Mouse (Mus musculus) neural tube, embryonic 11.5 days (tissue): ENCODE data around the gene Cdh23. TPM values are rescaled to one million over a fixed set of nuclear protein-coding genes. Genes with fewer than 3 reads are reported as not detected.

ENCODE experiments used
- ATAC-seq: fragments of 200-750 bp; cut with Nextera tagmentation; 2 replicates; pipeline ENCODE4 v1.8.0; 2017; ENCODE audit warnings: moderate number of reproducible peaks, mild to moderate bottlenecking, moderate TSS enrichment, moderate library complexity; ENCODE audit not compliant: insufficient read depth, low FRiP score, low TSS enrichment
- DNase-seq: peaks from one replicate; pipeline ENCODE4 v3.0.0-alpha.2; 2015; ENCODE audit warnings: low spot score
- H3K27ac ChIP-seq: fragments of 300-500 bp; sonication (generic); 2 replicates; pipeline ENCODE4 v1.5.1; 2014; ENCODE audit warnings: low read depth, mild to moderate bottlenecking, low read length
- H3K27me3 ChIP-seq: fragments of 300-500 bp; sonication (generic); 2 replicates; pipeline ENCODE4 v1.6.1; 2014; ENCODE audit warnings: mild to moderate bottlenecking, low read length, mixed read lengths; ENCODE audit not compliant: control insufficient read depth, insufficient read depth
- H3K36me3 ChIP-seq: fragments of 300-500 bp; sonication (generic); 2 replicates; pipeline ENCODE4 v1.6.1; 2014; ENCODE audit warnings: mild to moderate bottlenecking, low read length, moderate library complexity, mixed read lengths; ENCODE audit not compliant: control insufficient read depth, insufficient read depth
- H3K4me1 ChIP-seq: fragments of 300-500 bp; sonication (generic); 2 replicates; pipeline ENCODE4 v1.6.1; 2014; ENCODE audit warnings: low read length, mixed read lengths; ENCODE audit not compliant: control insufficient read depth, insufficient read depth
- H3K4me2 ChIP-seq: fragments of 300-500 bp; sonication (generic); 2 replicates; pipeline ENCODE4 v1.6.1; 2014; ENCODE audit warnings: low read depth, mild to moderate bottlenecking, moderate library complexity
- H3K4me3 ChIP-seq: fragments of 300-500 bp; sonication (generic); 2 replicates; pipeline ENCODE4 v1.5.1; 2014; ENCODE audit warnings: low read depth, low read length
- H3K9ac ChIP-seq: fragments of 300-500 bp; sonication (generic); 2 replicates; pipeline ENCODE4 v1.6.1; 2014; ENCODE audit warnings: mild to moderate bottlenecking, low read length
- H3K9me3 ChIP-seq: fragments of 300-500 bp; sonication (generic); 2 replicates; pipeline ENCODE4 v1.6.1; 2016; ENCODE audit warnings: low read length; ENCODE audit not compliant: control insufficient read depth
- WGBS: fragments of 180-500 bp; shearing (Covaris S2); extraction: QIAGEN DNeasy Blood & Tissue Kit; methylation state at CpG from one replicate; pipeline ENCODE4 v1.1.7; 2014; 5-methylcytosine and 5-hydroxymethylcytosine counted together
- polyA plus RNA-seq: library from polyadenylated mRNA; unstranded; fragments of >200 nt; fragmentation: Nextera tagmentation; extraction: Ambion mirVana; gene quantifications from 2 replicates; pipeline ENCODE4 v1.2.1, GENCODE M21; 2014

Cdh23 gene
- polyA plus RNA-seq, 1 experiment from 2014 or later, result 0.50 TPM

- Histone ChIP-seq H3K27me3 (no peaks in the 10 kb centered on the region), H3K4me2 (no peak overlapping the region), H3K9ac (no peak overlapping the region), H3K9me3 (no peaks in the 10 kb centered on the region), H3K4me3 (no peak overlapping the region), H3K36me3 (no peaks in the 10 kb centered on the region), H3K4me1 (no peaks in the 10 kb centered on the region), H3K27ac (no peak overlapping the region)
- DNase-seq, result no peak
- 67% methylated on average over 4 of the region's 4 CpGs for WGBS
- no peak for ATAC-seq
These were observed 19.0 kb downstream of the Cdh23 start for GRCm38 (mm10) chr10:60677319-60677718.

- H3K36me3 ChIP-seq, result no peaks in the 10 kb centered on the region
- H3K4me3 ChIP-seq, result no peak overlapping the region
- DNase-seq, result no peak
- no peaks in the 10 kb centered on the region for H3K4me1 ChIP-seq
- H3K9me3 ChIP-seq, result no peaks in the 10 kb centered on the region
- no peaks in the 10 kb centered on the region for H3K27me3 ChIP-seq
- no peak for ATAC-seq
- no peak overlapping the region for H3K9ac ChIP-seq
- 81% methylated on average over 8 of the region's 8 CpGs for WGBS
- no peak overlapping the region for H3K27ac ChIP-seq
- H3K4me2 ChIP-seq, result no peak overlapping the region
These were observed 26.1 kb downstream of the Cdh23 start for GRCm38 (mm10) chr10:60670166-60670565.

- DNase-seq, result no peak
- no peak overlapping the region for H3K4me3 ChIP-seq
- 90% methylated on average over 3 of the region's 3 CpGs for WGBS
- no peaks in the 10 kb centered on the region for H3K4me1 ChIP-seq
- no peaks in the 10 kb centered on the region for H3K27me3 ChIP-seq
- H3K36me3 ChIP-seq, result no peaks in the 10 kb centered on the region
- no peak overlapping the region for H3K9ac ChIP-seq
- no peak overlapping the region for H3K27ac ChIP-seq
- no peaks in the 10 kb centered on the region for H3K9me3 ChIP-seq
- no peak for ATAC-seq
- no peak overlapping the region for H3K4me2 ChIP-seq
These were observed 27.7 kb downstream of the Cdh23 start for GRCm38 (mm10) chr10:60668591-60668990.

GRCm38 (mm10) chr10:60660986-60661385 is 35.3 kb downstream of the Cdh23 start:
- no peak overlapping the region for H3K4me2 ChIP-seq
- DNase-seq (no peak), ATAC-seq (no peak)
- H3K27ac ChIP-seq, result no peak overlapping the region
- no peaks in the 10 kb centered on the region for H3K36me3 ChIP-seq
- 77% methylated on average over 9 of the region's 9 CpGs for WGBS
- H3K9ac ChIP-seq, result no peak overlapping the region
- H3K27me3 ChIP-seq, result no peaks in the 10 kb centered on the region
- H3K4me3 ChIP-seq, result no peak overlapping the region
- no peaks in the 10 kb centered on the region for H3K9me3 ChIP-seq
- H3K4me1 ChIP-seq, result no peaks in the 10 kb centered on the region; the same call in 1 of the 2 replicates

GRCm38 (mm10) chr10:60659450-60660020 is 36.8 kb downstream of the Cdh23 start:
- 60% methylated on average over 15 of the region's 15 CpGs for WGBS
- Histone ChIP-seq H3K9ac (no peak overlapping the region), H3K4me1 (no peaks in the 10 kb centered on the region; the same call in 1 of the 2 replicates), H3K9me3 (no peaks in the 10 kb centered on the region), H3K4me3 (no peak overlapping the region), H3K27ac (no peak overlapping the region), H3K27me3 (no peaks in the 10 kb centered on the region), H3K36me3 (no peaks in the 10 kb centered on the region), H3K4me2 (no peak overlapping the region)
- DNase-seq (no peak), ATAC-seq (no peak)

- no peak for DNase-seq
- H3K4me2 ChIP-seq, result no peak overlapping the region
- WGBS, result 91% methylated on average over 10 of the region's 10 CpGs
- no peaks in the 10 kb centered on the region for H3K9me3 ChIP-seq
- H3K36me3 ChIP-seq, result no peaks in the 10 kb centered on the region
- no peak overlapping the region for H3K27ac ChIP-seq
- no peaks in the 10 kb centered on the region for H3K27me3 ChIP-seq
- no peaks in the 10 kb centered on the region; the same call in 1 of the 2 replicates for H3K4me1 ChIP-seq
- H3K4me3 ChIP-seq, result no peak overlapping the region
- no peak for ATAC-seq
- no peak overlapping the region for H3K9ac ChIP-seq
These were observed 38.1 kb downstream of the Cdh23 start for GRCm38 (mm10) chr10:60658176-60658575.

- Histone ChIP-seq H3K4me1 (no peaks in the 10 kb centered on the region), H3K4me2 (no peak overlapping the region), H3K9ac (no peak overlapping the region), H3K27ac (no peak overlapping the region), H3K36me3 (no peaks in the 10 kb centered on the region), H3K27me3 (no peaks in the 10 kb centered on the region), H3K9me3 (no peaks in the 10 kb centered on the region), H3K4me3 (no peak overlapping the region)
- 85% methylated on average over 4 of the region's 4 CpGs for WGBS
- no peak for DNase-seq
- ATAC-seq, result no peak
These were observed 42.6 kb downstream of the Cdh23 start for GRCm38 (mm10) chr10:60653675-60654074.

GRCm38 (mm10) chr10:60653106-60653505 is 43.2 kb downstream of the Cdh23 start:
- no peak overlapping the region for H3K4me3 ChIP-seq
- H3K4me2 ChIP-seq, result no peak overlapping the region
- H3K9ac ChIP-seq, result no peak overlapping the region
- H3K27ac ChIP-seq, result no peak overlapping the region
- no peaks in the 10 kb centered on the region for H3K36me3 ChIP-seq
- no peak for DNase-seq
- 90% methylated on average over 10 of the region's 10 CpGs for WGBS
- no peaks in the 10 kb centered on the region for H3K4me1 ChIP-seq
- H3K27me3 ChIP-seq, result no peaks in the 10 kb centered on the region
- no peak for ATAC-seq
- no peaks in the 10 kb centered on the region for H3K9me3 ChIP-seq

- WGBS, result 81% methylated on average over 14 of the region's 14 CpGs
- Histone ChIP-seq H3K9me3 (no peaks in the 10 kb centered on the region), H3K36me3 (no peaks in the 10 kb centered on the region), H3K27ac (no peak overlapping the region), H3K4me3 (no peak overlapping the region), H3K4me2 (no peak overlapping the region), H3K9ac (no peak overlapping the region), H3K4me1 (no peaks in the 10 kb centered on the region), H3K27me3 (no peaks in the 10 kb centered on the region)
- no peak for ATAC-seq
- DNase-seq, result no peak
These were observed 52.1 kb downstream of the Cdh23 start for GRCm38 (mm10) chr10:60644079-60644641.
